Mouse (Mus musculus) midbrain, embryonic 11.5 days (tissue): ENCODE measurements around the gene Nol3. TPM values are rescaled to one million over a fixed set of nuclear protein-coding genes. Genes with fewer than 3 reads are reported as not detected.
A peak's percentile ranks its signal among the peaks of the same experiment; 100 is the strongest.
"Not testable (repeated sequence)": the region's sequence is repeated elsewhere in the genome, so short reads cannot be mapped to it uniquely, and the experiment has no call there.

Source experiments
- ATAC-seq: fragments of 200-750 bp; cut with Nextera tagmentation; 2 replicates; pipeline ENCODE4 v1.8.0; 2017; ENCODE audit warnings: moderate TSS enrichment, moderate library complexity; ENCODE audit not compliant: low FRiP score
- DNase-seq: peaks from one replicate; pipeline ENCODE4 v3.0.0; 2015; ENCODE audit warnings: low spot score; ENCODE audit errors: missing footprints
- H3K27ac ChIP-seq: fragments of 300-500 bp; sonication (generic); 2 replicates; pipeline ENCODE4 v1.5.1; 2014; ENCODE audit warnings: low read depth, low read length
- H3K27me3 ChIP-seq: fragments of 300-500 bp; sonication (generic); 2 replicates; pipeline ENCODE4 v1.6.1; 2014; ENCODE audit warnings: mild to moderate bottlenecking, low read length, moderate library complexity, mixed read lengths; ENCODE audit not compliant: control insufficient read depth, insufficient read depth
- H3K36me3 ChIP-seq: fragments of 300-500 bp; sonication (generic); 2 replicates; pipeline ENCODE4 v1.6.1; 2014; ENCODE audit warnings: mild to moderate bottlenecking, low read length, moderate library complexity, mixed read lengths; ENCODE audit not compliant: control insufficient read depth, insufficient read depth
- H3K4me1 ChIP-seq: fragments of 300-500 bp; sonication (generic); 2 replicates; pipeline ENCODE4 v1.6.1; 2014; ENCODE audit warnings: low read length; ENCODE audit not compliant: control insufficient read depth, insufficient read depth
- H3K4me2 ChIP-seq: fragments of 300-500 bp; sonication (generic); 2 replicates; pipeline ENCODE4 v1.6.1; 2014; ENCODE audit warnings: mild to moderate bottlenecking, moderate library complexity
- H3K4me3 ChIP-seq: fragments of 300-500 bp; sonication (generic); 2 replicates; pipeline ENCODE4 v1.5.1; 2014; ENCODE audit warnings: low read depth, low read length
- H3K9ac ChIP-seq: fragments of 300-500 bp; sonication (generic); 2 replicates; pipeline ENCODE4 v1.6.1; 2014; ENCODE audit warnings: low read length
- H3K9me3 ChIP-seq: fragments of 300-500 bp; sonication (generic); 2 replicates; pipeline ENCODE4 v1.6.1; 2016; ENCODE audit warnings: low read length; ENCODE audit not compliant: control insufficient read depth
- WGBS: fragments of 180-500 bp; shearing (Covaris S2); extraction: QIAGEN DNeasy Blood & Tissue Kit; methylation state at CpG from one replicate; pipeline ENCODE4 v1.1.7; 2014; 5-methylcytosine and 5-hydroxymethylcytosine counted together
- polyA plus RNA-seq: library from polyadenylated mRNA; unstranded; fragments of >200 nt; fragmentation: Nextera tagmentation; extraction: Ambion mirVana; gene quantifications from 2 replicates; pipeline ENCODE4 v1.2.1, GENCODE M21; 2014

Nol3 gene
- 2.0 and 3.2 TPM in 2 replicates for polyA plus RNA-seq

GRCm38 (mm10) chr8:105275840-105276239 lies at the start of gene Nol3:
Gene Nol3 (plus strand): TSS chr8:105276140.
- Histone ChIP-seq H3K36me3 (no peaks in the 10 kb centered on the region), H3K4me3 (peak within 1 kb of the TSS; percentile 34), H3K27ac (no peak within 1 kb of the TSS), H3K27me3 (peaks cover 90% of the 10 kb centered on the region), H3K9me3 (no peaks in the 10 kb centered on the region), H3K4me2 (peak within 1 kb of the TSS; percentile 55), H3K9ac (peak within 1 kb of the TSS; percentile 47), H3K4me1 (peaks cover 15% of the 10 kb centered on the region)
- WGBS = 5% methylated on average over 10 of the region's 10 CpGs
- DNase-seq (no peak), ATAC-seq (peak; percentile 10; the same call in 1 of the 2 replicates)

DNA sequence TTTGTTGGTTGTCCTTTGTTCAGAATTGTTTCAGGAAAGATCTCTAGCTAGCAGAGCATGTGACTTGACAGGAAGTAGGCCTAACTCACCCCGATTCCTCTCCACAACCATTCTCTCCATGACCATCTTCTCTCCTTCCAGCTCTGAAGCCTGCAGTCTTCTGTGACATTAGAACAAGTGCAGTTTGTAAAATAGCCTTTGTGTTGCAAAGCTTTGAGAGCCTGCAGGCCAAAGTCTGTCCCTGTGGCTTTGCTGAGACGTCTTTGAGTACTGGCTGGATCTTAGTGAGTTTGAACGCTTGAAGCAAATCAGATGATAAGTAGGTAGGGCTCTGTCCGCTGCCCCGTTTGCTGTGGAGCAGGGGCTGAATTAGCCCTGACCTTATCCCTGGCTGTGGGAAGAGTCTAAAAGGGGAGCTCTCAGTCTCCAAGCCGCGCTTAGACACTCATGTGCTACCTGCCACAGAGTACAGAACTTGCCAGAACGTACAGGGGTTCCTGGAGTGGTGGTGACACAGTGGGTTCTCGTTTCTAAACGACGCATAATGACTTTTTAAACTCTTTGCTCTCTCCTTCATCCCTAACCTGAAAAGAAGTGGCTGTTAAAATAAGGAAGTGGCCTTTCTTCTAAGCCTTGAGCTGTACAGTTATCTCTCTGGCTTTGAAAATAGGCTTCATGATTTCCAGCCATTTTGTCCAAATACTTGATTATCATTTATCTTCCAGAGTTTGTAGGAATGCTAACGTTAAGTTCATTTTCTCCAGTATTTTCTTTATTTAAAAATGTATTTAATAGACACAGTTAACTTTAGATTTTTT lies 44.2 kb upstream of the Nol3 start:
- Histone ChIP-seq H3K27me3 (no peaks in the 10 kb centered on the region), H3K9me3 (no peaks in the 10 kb centered on the region), H3K9ac (no peak overlapping the region), H3K27ac (no peak overlapping the region), H3K4me3 (no peak overlapping the region), H3K4me2 (no peak overlapping the region), H3K36me3 (no peaks in the 10 kb centered on the region), H3K4me1 (no peaks in the 10 kb centered on the region)
- ATAC-seq = no peak
- 88% methylated on average over 12 of the region's 12 CpGs for WGBS
- peak; percentile 60 for DNase-seq

DNA sequence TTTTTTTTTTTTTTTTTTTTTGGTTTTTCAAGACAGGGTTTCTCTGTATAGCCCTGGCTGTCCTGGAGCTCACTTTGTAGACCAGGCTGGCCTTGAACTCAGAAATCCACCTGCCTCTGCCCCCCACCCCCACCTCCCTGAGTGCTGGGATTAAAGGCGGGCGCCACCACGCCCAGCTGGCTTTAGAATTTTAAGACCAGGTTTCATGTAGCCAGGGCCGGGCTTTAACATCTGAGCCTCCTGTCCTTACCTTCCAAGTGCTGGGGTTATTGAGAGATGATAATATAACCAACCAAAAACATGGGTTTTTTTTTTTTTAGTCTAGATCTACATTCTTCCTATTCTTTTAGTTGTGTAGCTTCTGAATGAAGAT lies 43.6 kb upstream of the Nol3 start:
- not testable (repeated sequence) for H3K27ac ChIP-seq, DNase-seq, H3K4me1 ChIP-seq, H3K9ac ChIP-seq, H3K27me3 ChIP-seq, H3K4me2 ChIP-seq, H3K9me3 ChIP-seq, ATAC-seq, H3K4me3 ChIP-seq, H3K36me3 ChIP-seq
- 93% methylated on average over 4 of the region's 4 CpGs for WGBS

GRCm38 (mm10) chr8:105233126-105233935 lies 42.6 kb upstream of the Nol3 start:
- Histone ChIP-seq H3K27ac (no peak overlapping the region), H3K27me3 (no peaks in the 10 kb centered on the region), H3K9me3 (no peaks in the 10 kb centered on the region), H3K36me3 (no peaks in the 10 kb centered on the region), H3K4me3 (no peak overlapping the region), H3K9ac (no peak overlapping the region), H3K4me1 (no peaks in the 10 kb centered on the region), H3K4me2 (no peak overlapping the region)
- whole genome bisulfite sequencing = 74% methylated on average over 1 of the region's 1 CpGs
- peak; percentile 19 for DNase-seq
- no peak for ATAC-seq

DNA sequence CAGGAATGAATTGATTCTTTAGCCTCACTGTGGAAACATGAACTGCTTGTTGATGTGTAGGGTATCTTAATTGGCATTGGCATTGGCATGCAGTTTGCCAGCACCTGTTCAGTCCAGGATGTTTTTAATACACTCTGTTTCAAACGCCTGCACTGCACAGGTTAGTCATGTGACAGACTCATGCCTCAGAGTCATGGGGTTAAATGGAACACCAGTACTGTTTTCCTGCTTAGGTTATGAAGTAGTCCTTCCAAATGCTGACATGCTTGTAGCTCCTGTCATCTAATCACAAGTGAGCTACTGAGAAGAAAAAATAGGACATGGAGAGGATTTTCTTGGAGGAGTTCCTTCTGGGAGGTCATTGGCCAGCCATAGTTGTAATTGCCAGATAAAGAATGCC lies 40.7 kb upstream of the Nol3 start:
- Histone ChIP-seq H3K36me3 (0 out of 2 replicates have a peak, but pooled peaks cover 4% of the 10 kb centered on the region), H3K27ac (no peak overlapping the region), H3K4me2 (no peak overlapping the region), H3K27me3 (no peaks in the 10 kb centered on the region), H3K4me3 (no peak overlapping the region), H3K9me3 (no peaks in the 10 kb centered on the region), H3K9ac (no peak overlapping the region), H3K4me1 (no peaks in the 10 kb centered on the region)
- 81% methylated on average over 1 of the region's 1 CpGs for WGBS
- peak; percentile 6 for DNase-seq
- ATAC-seq = no peak

DNA sequence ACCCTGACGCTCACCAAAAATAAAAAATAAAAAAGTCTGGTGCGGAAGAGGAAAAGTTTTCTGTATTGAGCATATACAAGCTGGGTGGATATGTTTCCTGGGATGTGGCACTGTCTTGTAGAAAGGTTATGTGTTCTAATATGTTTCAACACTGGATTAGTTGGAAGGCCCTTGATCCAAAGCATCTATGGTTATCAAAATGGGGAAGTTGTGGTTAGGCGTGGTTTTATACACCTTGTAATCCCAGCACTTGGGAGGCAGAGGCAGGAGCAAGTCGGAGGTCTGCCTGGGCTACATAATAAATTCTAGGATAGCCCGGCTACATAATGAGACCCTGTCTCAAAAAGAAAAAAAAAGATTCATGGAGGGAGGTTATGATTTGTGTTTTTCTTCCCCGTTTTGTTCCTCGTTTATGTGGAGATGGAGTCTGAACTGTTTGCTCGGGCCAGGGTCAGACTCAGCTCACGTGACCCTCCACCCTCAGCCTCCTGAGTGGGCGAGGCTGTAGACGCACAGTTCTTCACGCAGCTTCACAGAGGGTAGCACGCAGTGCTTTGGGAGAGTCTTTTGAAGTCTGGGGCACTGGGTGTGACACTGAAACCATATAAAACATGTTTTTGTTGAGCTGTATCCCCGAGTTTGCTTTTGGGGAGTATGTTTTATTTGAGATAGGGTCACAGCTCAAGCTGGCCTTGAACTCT lies 38.3 kb upstream of the Nol3 start:
- no peaks in the 10 kb centered on the region for H3K27me3 ChIP-seq
- no peaks in the 10 kb centered on the region for H3K4me1 ChIP-seq
- H3K36me3 ChIP-seq = peaks cover 11% of the 10 kb centered on the region
- no peak overlapping the region for H3K27ac ChIP-seq
- DNase-seq (peak; percentile 53), ATAC-seq (no peak)
- H3K9me3 ChIP-seq = no peaks in the 10 kb centered on the region
- WGBS = 89% methylated on average over 14 of the region's 14 CpGs
- H3K4me2 ChIP-seq = no peak overlapping the region
- H3K9ac ChIP-seq = no peak overlapping the region
- H3K4me3 ChIP-seq = no peak overlapping the region

DNA sequence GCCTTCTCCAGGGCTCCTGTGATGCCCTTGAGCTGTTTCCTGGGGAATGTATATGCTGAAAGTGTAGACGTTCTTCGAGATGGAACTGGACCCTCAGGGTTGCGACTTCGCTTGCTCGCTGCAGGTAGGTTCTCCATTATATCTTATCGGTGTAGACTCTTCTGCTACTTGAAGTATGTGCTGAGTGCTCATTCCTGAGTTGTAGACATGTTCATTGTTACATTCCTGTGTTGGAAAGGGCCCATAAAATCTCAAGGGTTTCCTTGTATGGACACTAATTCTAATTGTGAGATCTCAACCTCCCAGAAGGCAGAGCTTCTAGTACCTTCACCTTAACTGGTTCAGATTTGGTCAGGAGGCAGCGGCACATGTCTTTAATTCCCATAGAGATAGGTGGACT lies 34.9 kb upstream of the Nol3 start:
- ATAC-seq = no peak

GRCm38 (mm10) chr8:105251954-105252353 lies 24.0 kb upstream of the Nol3 start:
- Histone ChIP-seq H3K9me3 (no peaks in the 10 kb centered on the region), H3K27me3 (peaks cover 13% of the 10 kb centered on the region; the same call in 1 of the 2 replicates), H3K9ac (no peak overlapping the region), H3K4me2 (no peak overlapping the region), H3K4me3 (no peak overlapping the region), H3K36me3 (peaks cover 20% of the 10 kb centered on the region), H3K4me1 (peaks cover 7% of the 10 kb centered on the region; the same call in 1 of the 2 replicates), H3K27ac (no peak overlapping the region)
- 93% methylated on average over 6 of the region's 6 CpGs for WGBS
- DNase-seq (peak; percentile 39), ATAC-seq (no peak)

More for the DNA sequence above, 34.9 kb upstream of the Nol3 start:
- Histone ChIP-seq H3K27me3 (no peaks in the 10 kb centered on the region), H3K4me2 (no peak overlapping the region), H3K36me3 (peaks cover 13% of the 10 kb centered on the region), H3K9ac (no peak overlapping the region), H3K9me3 (no peaks in the 10 kb centered on the region), H3K4me1 (no peaks in the 10 kb centered on the region), H3K27ac (no peak overlapping the region), H3K4me3 (no peak overlapping the region)
- 97% methylated on average over 7 of the region's 7 CpGs for WGBS
- no peak for DNase-seq
